Mouse (Mus musculus) lung, embryonic 16.5 days (tissue): ENCODE measurements at regions not wholly inside any gene's neighbourhood (a gene's known extent, or its start where the extent isn't known, plus 50 kb on each side); places are given as distances from the start of the nearest gene placed in this dataset.

Experiments used
- ATAC-seq: fragments of 200-750 bp; cut with Nextera tagmentation; 2 replicates; pipeline ENCODE4 v1.8.0; 2017; ENCODE audit warnings: low read depth, mild to moderate bottlenecking, moderate library complexity
- H3K27ac ChIP-seq: fragments of 300-500 bp; sonication (generic); 2 replicates; pipeline ENCODE4 v1.5.1; 2014; ENCODE audit warnings: mild to moderate bottlenecking, control low read depth, low read length
- H3K27me3 ChIP-seq: fragments of 300-500 bp; sonication (generic); 2 replicates; pipeline ENCODE4 v1.6.1; 2014; ENCODE audit warnings: low read depth, low read length, mixed read lengths; ENCODE audit not compliant: control insufficient read depth, insufficient read depth
- H3K36me3 ChIP-seq: fragments of 300-500 bp; sonication (generic); 2 replicates; pipeline ENCODE4 v1.6.1; 2014; ENCODE audit warnings: low read length; ENCODE audit not compliant: control insufficient read depth, insufficient read depth
- H3K4me1 ChIP-seq: fragments of 300-500 bp; sonication (generic); replicated peaks from 2 replicates; pipeline ENCODE4 v1.6.1; 2014; ENCODE audit warnings: low read length, mixed read lengths; ENCODE audit not compliant: control insufficient read depth, insufficient read depth
- H3K4me2 ChIP-seq: fragments of 300-500 bp; sonication (generic); 2 replicates; pipeline ENCODE4 v1.6.1; 2014; ENCODE audit warnings: low read depth, low read length, control low read depth
- H3K4me3 ChIP-seq: fragments of 300-500 bp; sonication (generic); 2 replicates; pipeline ENCODE4 v1.5.1; 2014; ENCODE audit warnings: mild to moderate bottlenecking, low read length, control low read depth
- H3K9ac ChIP-seq: fragments of 300-500 bp; sonication (generic); 2 replicates; pipeline ENCODE4 v1.6.1; 2014; ENCODE audit warnings: low read length, control low read depth
- H3K9me3 ChIP-seq: fragments of 300-500 bp; sonication (generic); 2 replicates; pipeline ENCODE4 v1.6.1; 2016; ENCODE audit warnings: low read length; ENCODE audit not compliant: control insufficient read depth
- WGBS: fragments of 180-500 bp; shearing (Covaris S2); extraction: QIAGEN DNeasy Blood & Tissue Kit; methylation state at CpG from one replicate; pipeline ENCODE4 v1.1.7; 2014; 5-methylcytosine and 5-hydroxymethylcytosine counted together

GRCm38 (mm10) chr10:15592161-15592560, 874.1 kb upstream of the Gje1 start:
- H3K36me3 ChIP-seq = no peaks in the 10 kb centered on the region
- no peaks in the 10 kb centered on the region for H3K27me3 ChIP-seq
- H3K4me3 ChIP-seq = no peak overlapping the region
- no peak overlapping the region for H3K27ac ChIP-seq
- H3K9ac ChIP-seq = no peak overlapping the region
- H3K4me2 ChIP-seq = no peak overlapping the region
- H3K4me1 ChIP-seq = no peaks in the 10 kb centered on the region
- no peak for ATAC-seq
- no peaks in the 10 kb centered on the region for H3K9me3 ChIP-seq

- WGBS = 72% methylated on average over 6 of the region's 6 CpGs
- no peak overlapping the region for H3K27ac ChIP-seq
These were observed 868.1 kb upstream of the Gje1 start for GRCm38 (mm10) chr10:15586081-15586480.

GRCm38 (mm10) chr10:15564119-15564518, 846.1 kb upstream of the Gje1 start:
- Histone ChIP-seq H3K4me1 (no peaks in the 10 kb centered on the region), H3K27ac (no peak overlapping the region), H3K27me3 (no peaks in the 10 kb centered on the region), H3K4me2 (no peak overlapping the region), H3K36me3 (no peaks in the 10 kb centered on the region), H3K4me3 (no peak overlapping the region), H3K9ac (no peak overlapping the region), H3K9me3 (no peaks in the 10 kb centered on the region)
- no peak for ATAC-seq

More at GRCm38 (mm10) chr10:15586081-15586480, 868.1 kb upstream of the Gje1 start:
- Histone ChIP-seq H3K27me3 (no peaks in the 10 kb centered on the region), H3K4me2 (no peak overlapping the region), H3K4me1 (no peaks in the 10 kb centered on the region), H3K9me3 (no peaks in the 10 kb centered on the region), H3K4me3 (no peak overlapping the region), H3K36me3 (no peaks in the 10 kb centered on the region), H3K9ac (no peak overlapping the region)
- ATAC-seq = no peak

- 42% methylated on average over 3 of the region's 3 CpGs for WGBS
- H3K4me3 ChIP-seq = no peak overlapping the region
- H3K27me3 ChIP-seq = no peaks in the 10 kb centered on the region
- H3K27ac ChIP-seq = no peak overlapping the region
- H3K4me2 ChIP-seq = no peak overlapping the region
- no peaks in the 10 kb centered on the region for H3K36me3 ChIP-seq
- H3K9ac ChIP-seq = no peak overlapping the region
- no peaks in the 10 kb centered on the region for H3K9me3 ChIP-seq
- H3K4me1 ChIP-seq = no peaks in the 10 kb centered on the region
- no peak for ATAC-seq
These were observed 835.5 kb upstream of the Gje1 start for GRCm38 (mm10) chr10:15553407-15554064.

GRCm38 (mm10) chr10:15541797-15542350, 823.9 kb upstream of the Gje1 start:
- WGBS = 47% methylated on average over 2 of the region's 2 CpGs
- no peak overlapping the region for H3K27ac ChIP-seq
- no peaks in the 10 kb centered on the region for H3K9me3 ChIP-seq
- no peaks in the 10 kb centered on the region for H3K27me3 ChIP-seq
- no peak overlapping the region for H3K4me3 ChIP-seq
- no peak overlapping the region for H3K9ac ChIP-seq
- no peaks in the 10 kb centered on the region for H3K4me1 ChIP-seq
- no peaks in the 10 kb centered on the region for H3K36me3 ChIP-seq
- H3K4me2 ChIP-seq = no peak overlapping the region
- no peak for ATAC-seq

DNA sequence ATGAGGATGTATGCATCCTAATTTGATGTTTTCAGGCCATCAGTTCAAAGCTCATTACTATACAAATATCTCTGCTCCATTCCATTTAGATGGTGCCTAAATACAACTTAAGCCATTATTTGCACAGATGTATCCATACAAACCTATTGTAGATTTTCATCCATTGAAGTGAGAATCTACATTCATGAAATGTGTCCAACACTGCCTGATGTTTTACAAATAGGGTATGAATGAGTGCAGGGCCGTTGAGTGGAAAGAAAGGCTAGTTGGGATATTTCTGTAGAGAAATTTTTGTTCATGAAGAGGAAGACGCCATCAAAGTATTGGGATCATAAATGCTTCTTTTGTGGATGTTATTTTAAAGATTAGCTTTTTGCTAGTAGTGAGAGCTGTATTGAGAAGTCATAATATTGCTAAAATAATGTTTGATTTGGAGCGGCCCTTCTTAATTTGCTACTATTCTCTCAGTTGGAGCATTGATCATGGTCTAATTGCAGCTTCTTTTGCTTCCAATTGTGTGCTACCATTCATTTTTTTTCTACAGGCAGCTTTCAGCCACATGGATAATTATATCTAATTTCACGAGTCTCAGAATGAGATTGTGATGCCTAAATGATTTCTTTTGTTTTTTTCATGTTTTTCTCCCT, 822.9 kb upstream of the Gje1 start:
- no peak for ATAC-seq
- WGBS = 81% methylated on average over 4 of the region's 4 CpGs

DNA sequence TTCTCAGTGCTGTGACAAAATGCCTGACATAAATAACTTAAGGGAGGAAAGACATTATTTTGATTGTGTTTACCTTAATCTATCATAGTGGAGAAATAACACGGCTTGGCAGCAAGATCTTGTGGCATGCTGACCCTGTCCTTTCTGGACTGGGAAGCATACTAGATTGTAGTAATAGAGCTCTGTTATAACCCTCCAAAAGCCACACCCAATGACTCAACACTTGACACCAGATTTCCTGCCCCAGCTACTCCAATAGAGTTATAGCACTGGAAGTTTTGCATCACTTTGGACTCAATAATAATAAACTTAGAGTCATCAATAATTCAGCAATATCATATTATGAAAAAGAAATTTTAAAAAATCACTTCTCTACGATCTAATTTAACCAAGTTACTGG, 818.0 kb upstream of the Gje1 start:
- 68% methylated on average over 2 of the region's 2 CpGs for WGBS
- no peak overlapping the region for H3K4me3 ChIP-seq
- H3K4me1 ChIP-seq = no peaks in the 10 kb centered on the region
- no peak overlapping the region for H3K4me2 ChIP-seq
- H3K27ac ChIP-seq = no peak overlapping the region
- no peaks in the 10 kb centered on the region for H3K36me3 ChIP-seq
- no peaks in the 10 kb centered on the region for H3K27me3 ChIP-seq
- H3K9me3 ChIP-seq = no peaks in the 10 kb centered on the region
- H3K9ac ChIP-seq = no peak overlapping the region
- ATAC-seq = no peak

More for the DNA sequence above, 822.9 kb upstream of the Gje1 start:
- Histone ChIP-seq H3K4me1 (no peaks in the 10 kb centered on the region), H3K36me3 (no peaks in the 10 kb centered on the region), H3K27me3 (no peaks in the 10 kb centered on the region), H3K9me3 (no peaks in the 10 kb centered on the region), H3K4me3 (no peak overlapping the region), H3K27ac (no peak overlapping the region), H3K4me2 (no peak overlapping the region), H3K9ac (no peak overlapping the region)

DNA sequence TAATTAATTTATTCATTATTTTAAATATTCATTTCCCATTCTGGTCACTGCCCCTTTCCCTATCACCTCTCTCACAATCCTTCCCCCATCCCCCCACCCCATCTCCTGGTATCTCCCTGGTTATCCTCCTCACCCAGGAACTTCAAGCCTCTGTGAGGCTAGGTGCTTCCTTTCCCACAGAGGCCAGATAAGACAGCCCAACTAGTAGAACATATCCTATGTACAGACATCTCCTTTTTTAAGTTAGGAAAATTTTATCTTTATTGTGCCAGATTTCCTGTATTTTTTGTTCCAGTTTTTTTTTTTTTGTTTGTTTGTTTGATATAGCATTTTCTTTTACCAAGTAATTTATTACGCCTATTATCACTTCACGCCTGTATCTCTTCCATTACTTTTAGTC, 769.4 kb upstream of the Gje1 start:
- H3K9ac ChIP-seq = no peak overlapping the region
- H3K36me3 ChIP-seq = no peaks in the 10 kb centered on the region
- ATAC-seq = no peak
- no peak overlapping the region for H3K4me2 ChIP-seq
- H3K4me3 ChIP-seq = no peak overlapping the region
- 82% methylated on average over 2 of the region's 2 CpGs for WGBS
- H3K4me1 ChIP-seq = no peaks in the 10 kb centered on the region
- no peaks in the 10 kb centered on the region for H3K9me3 ChIP-seq
- no peak overlapping the region for H3K27ac ChIP-seq
- no peaks in the 10 kb centered on the region for H3K27me3 ChIP-seq

- H3K36me3 ChIP-seq = no peaks in the 10 kb centered on the region
- no peaks in the 10 kb centered on the region for H3K9me3 ChIP-seq
- no peak overlapping the region for H3K9ac ChIP-seq
- H3K4me3 ChIP-seq = no peak overlapping the region
- no peak overlapping the region for H3K4me2 ChIP-seq
- H3K27ac ChIP-seq = no peak overlapping the region
- no peak for ATAC-seq
- H3K27me3 ChIP-seq = no peaks in the 10 kb centered on the region
- WGBS = 82% methylated on average over 2 of the region's 2 CpGs
- H3K4me1 ChIP-seq = no peaks in the 10 kb centered on the region
These were observed 725.3 kb upstream of the Gje1 start for GRCm38 (mm10) chr10:15443281-15443680.
